Mouse (Mus musculus): ENCODE measurements around the gene Erc2. TPM values are rescaled to one million over a fixed set of nuclear protein-coding genes. Genes with fewer than 3 reads are reported as not detected.
A peak's percentile ranks its signal among the peaks of the same experiment; 100 is the strongest.
"Not testable (repeated sequence)": the region's sequence is repeated elsewhere in the genome, so short reads cannot be mapped to it uniquely, and the experiment has no call there.

Erc2 gene
- 5.3 and 6.1 TPM in 2 replicates for polyA plus RNA-seq (2015; fragmentation: Nextera tagmentation; extraction: Ambion mirVana)

DNA sequence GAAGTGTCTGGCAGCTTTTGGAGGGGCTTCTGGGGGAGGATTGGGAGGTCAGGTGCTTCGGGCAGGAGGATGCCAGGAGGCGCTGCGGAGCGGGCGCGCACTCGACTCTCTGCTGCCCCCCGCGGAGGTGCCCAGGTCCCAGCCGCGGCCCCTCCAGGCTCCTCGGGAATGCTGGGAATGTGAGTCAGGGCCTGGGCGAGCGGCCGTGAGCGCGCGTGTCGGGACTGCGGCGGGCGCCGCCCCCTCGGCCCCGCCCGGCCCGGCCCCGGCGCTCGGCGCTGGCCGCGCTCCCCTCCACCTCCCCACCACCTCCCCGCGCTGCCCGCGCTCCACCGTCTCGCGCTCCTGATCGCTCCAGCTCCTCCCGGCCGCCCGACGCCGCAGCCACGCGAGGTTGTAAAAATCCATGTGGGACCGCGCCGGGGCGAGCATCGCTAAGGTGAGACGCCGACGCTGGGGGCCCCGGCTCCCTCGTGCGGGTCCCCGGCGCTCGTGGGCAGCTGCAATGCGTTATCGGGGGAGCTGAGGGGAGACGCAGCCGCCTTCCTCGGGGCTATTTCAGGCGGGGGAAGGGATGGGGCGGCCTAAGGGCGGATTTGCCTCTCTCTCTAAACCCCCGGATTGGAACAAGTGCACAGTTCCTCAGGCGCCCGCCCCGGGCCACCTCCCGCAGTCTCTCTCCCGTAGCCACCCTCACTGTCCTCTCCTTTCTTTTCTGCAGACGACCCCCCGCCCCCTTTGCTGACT is at the start of gene Erc2:
Gene Erc2, plus strand, starts transcription at position 253 of the 747 bp plus-strand sequence.
- H3K36me3 ChIP-seq = no peaks in the 10 kb centered on the region
- H3K27ac ChIP-seq = no peak within 1 kb of the TSS
- peak within 1 kb of the TSS; percentile 58 for H3K4me3 ChIP-seq
- peaks cover 13% of the 10 kb centered on the region for H3K4me1 ChIP-seq
- ATAC-seq (ENCODE audit: insufficient number of reproducible peaks, low FRiP score, low TSS enrichment, low read depth) = peak; percentile 91
- no peaks in the 10 kb centered on the region for H3K9me3 ChIP-seq
- H3K9ac ChIP-seq = peak within 1 kb of the TSS; percentile 29
- WGBS = 1% methylated on average over 61 of the region's 78 CpGs
- peak within 1 kb of the TSS; percentile 99 for H3K4me2 ChIP-seq
- 0 out of 2 replicates have a peak, but pooled peaks cover 18% of the 10 kb centered on the region for H3K27me3 ChIP-seq

DNA sequence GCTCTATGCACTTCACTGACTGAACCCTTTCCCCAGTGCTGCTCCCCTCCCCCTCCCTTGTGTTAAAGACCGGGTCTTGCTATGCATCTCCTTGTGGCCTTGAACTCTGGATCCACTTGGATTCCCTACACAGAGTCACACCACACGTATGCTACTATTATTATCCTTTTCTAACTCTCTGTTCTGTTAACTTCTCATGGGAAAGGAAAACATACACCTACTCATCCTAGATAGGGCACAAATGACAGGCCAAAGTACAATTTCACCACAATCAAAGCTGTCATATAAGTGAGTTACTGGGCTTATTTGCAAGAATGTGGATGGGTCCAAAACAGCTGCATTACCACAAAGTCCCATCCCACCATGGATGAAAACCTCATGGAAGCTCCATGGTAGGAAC is 43.8 kb upstream of the Erc2 start:
- no peak overlapping the region for H3K27ac ChIP-seq
- ATAC-seq (ENCODE audit: insufficient number of reproducible peaks, low FRiP score, low TSS enrichment, low read depth) = no peak
- H3K36me3 ChIP-seq = no peaks in the 10 kb centered on the region
- 95% methylated on average over 2 of the region's 2 CpGs for WGBS
- no peak overlapping the region for H3K4me3 ChIP-seq
- no peaks in the 10 kb centered on the region for H3K4me1 ChIP-seq
- H3K27me3 ChIP-seq = no peaks in the 10 kb centered on the region
- no peak overlapping the region for H3K9ac ChIP-seq
- H3K9me3 ChIP-seq = no peaks in the 10 kb centered on the region
- no peak overlapping the region for H3K4me2 ChIP-seq

DNA sequence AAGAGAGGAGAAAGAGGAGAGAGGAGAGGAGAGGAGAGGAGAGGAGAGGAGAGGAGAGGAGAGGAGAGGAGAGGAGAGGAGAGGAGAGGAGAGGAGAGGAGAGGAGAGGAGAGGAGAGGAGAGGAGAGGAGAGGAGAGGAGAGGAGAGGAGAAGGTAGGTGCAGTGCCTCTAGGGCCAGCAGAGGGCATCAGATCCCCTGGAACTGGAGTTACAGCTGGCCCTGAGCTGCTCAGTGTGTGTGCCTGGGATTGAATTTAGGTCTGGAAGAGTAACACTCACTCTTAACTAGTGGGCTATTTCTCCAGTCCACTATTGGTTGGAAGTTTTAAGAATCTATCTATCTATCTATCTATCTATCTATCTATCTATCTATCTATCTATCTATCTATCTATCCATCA is 32.6 kb upstream of the Erc2 start:
- H3K36me3 ChIP-seq; H3K27ac ChIP-seq; H3K4me2 ChIP-seq; ATAC-seq (ENCODE audit: insufficient number of reproducible peaks, low FRiP score, low TSS enrichment, low read depth); H3K4me3 ChIP-seq; H3K9ac ChIP-seq; H3K4me1 ChIP-seq; H3K27me3 ChIP-seq; H3K9me3 ChIP-seq: not testable (repeated sequence)

DNA sequence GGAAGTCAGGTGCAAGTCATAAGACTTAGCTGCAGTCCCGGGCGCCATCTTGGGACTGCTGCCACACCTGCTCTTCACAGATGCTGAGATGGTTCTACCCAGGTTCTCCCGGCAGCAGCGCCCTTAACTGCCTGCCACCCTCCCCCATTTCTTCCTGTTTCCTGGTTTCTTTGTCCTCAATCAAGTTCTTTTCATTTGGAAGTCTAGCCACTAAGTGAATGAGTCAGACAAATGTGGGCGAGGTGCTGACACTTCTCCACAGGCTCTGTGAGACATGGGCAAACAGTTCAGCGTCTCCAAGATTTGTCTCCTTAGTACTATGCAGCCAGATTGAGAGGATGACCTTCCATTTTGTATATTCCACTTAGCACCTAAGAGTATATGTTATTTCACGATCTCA is 30.1 kb upstream of the Erc2 start:
- WGBS = 82% methylated on average over 7 of the region's 7 CpGs
- Histone ChIP-seq H3K27me3 (no peaks in the 10 kb centered on the region), H3K4me2 (no peak overlapping the region), H3K4me3 (no peak overlapping the region), H3K9ac (no peak overlapping the region), H3K36me3 (no peaks in the 10 kb centered on the region), H3K27ac (no peak overlapping the region), H3K9me3 (no peaks in the 10 kb centered on the region), H3K4me1 (no peaks in the 10 kb centered on the region)
- no peak for ATAC-seq (ENCODE audit: insufficient number of reproducible peaks, low FRiP score, low TSS enrichment, low read depth)

DNA sequence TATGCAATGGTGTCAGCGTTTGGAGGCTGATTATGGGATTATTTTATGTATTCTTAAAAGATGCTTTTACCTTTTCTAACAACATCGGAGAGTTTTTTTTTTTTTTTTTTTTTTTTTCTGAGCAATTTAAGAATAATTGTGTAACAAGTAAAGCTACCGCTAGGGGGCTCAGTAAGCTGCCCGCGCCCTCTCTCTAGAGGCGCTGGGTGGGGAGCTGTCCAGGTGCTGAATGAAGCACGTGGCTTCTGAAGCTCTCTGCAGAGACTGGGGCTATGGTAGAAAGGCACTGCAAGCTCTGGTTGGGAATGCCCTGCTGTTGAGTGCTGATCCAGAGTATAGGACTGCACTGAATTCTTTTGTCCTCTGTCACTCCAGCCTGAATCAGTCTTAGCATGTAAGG is 26.0 kb upstream of the Erc2 start:
- Histone ChIP-seq H3K9me3 (no peaks in the 10 kb centered on the region), H3K9ac (no peak overlapping the region), H3K4me1 (no peaks in the 10 kb centered on the region), H3K36me3 (no peaks in the 10 kb centered on the region), H3K4me2 (no peak overlapping the region), H3K27ac (no peak overlapping the region), H3K4me3 (no peak overlapping the region), H3K27me3 (no peaks in the 10 kb centered on the region)
- peak; percentile 71; the same call in 1 of the 2 replicates for ATAC-seq (ENCODE audit: insufficient number of reproducible peaks, low FRiP score, low TSS enrichment, low read depth)
- 4% methylated on average over 7 of the region's 7 CpGs for WGBS

DNA sequence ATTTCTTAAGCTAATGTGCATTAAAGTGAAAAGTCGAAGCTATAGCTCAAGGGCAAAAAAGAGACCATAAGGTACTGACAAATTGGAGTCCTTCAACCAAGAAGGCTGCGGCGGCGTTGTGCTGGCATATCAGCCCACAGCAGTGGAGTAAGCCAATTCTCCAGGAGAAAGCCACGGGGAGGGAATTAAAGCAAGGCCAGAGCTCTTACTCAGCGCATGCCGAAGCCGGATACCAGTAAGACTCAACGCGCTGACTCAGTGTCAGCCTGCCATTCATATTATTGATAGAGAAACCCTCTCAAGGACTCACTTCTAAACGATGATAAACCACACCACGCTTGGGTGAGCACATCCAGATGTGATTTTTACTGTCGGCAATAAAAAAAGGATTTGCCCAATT is 20.1 kb upstream of the Erc2 start:
- no peak overlapping the region for H3K4me3 ChIP-seq
- no peaks in the 10 kb centered on the region for H3K4me1 ChIP-seq
- H3K4me2 ChIP-seq = no peak overlapping the region
- no peaks in the 10 kb centered on the region for H3K36me3 ChIP-seq
- WGBS = 31% methylated on average over 13 of the region's 13 CpGs
- no peak overlapping the region for H3K27ac ChIP-seq
- H3K9ac ChIP-seq = no peak overlapping the region
- H3K27me3 ChIP-seq = no peaks in the 10 kb centered on the region
- ATAC-seq (ENCODE audit: insufficient number of reproducible peaks, low FRiP score, low TSS enrichment, low read depth) = no peak
- H3K9me3 ChIP-seq = no peaks in the 10 kb centered on the region

DNA sequence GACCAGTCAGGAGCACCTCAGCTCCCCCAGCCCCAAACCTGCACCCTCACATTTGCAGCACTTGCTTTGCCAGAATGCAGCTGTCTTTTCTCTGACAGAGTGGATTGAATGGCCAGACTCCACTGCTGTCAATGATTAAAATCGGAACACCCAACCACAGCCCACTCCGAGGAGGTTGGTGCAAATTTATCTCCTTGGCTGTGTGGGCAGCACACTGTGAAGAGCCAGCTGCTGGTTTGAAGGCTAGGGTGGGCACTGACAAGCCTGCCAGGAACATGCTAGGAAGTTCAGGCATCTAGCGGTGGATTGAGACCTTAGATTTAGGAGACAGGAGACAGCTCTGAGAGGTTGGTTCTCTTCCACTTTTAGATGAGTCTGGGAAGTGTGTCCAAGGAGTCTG is 14.8 kb upstream of the Erc2 start:
- no peaks in the 10 kb centered on the region for H3K4me1 ChIP-seq
- H3K4me2 ChIP-seq = no peak overlapping the region
- H3K4me3 ChIP-seq = no peak overlapping the region
- ATAC-seq (ENCODE audit: insufficient number of reproducible peaks, low FRiP score, low TSS enrichment, low read depth) = no peak
- no peaks in the 10 kb centered on the region for H3K9me3 ChIP-seq
- no peaks in the 10 kb centered on the region for H3K36me3 ChIP-seq
- no peak overlapping the region for H3K9ac ChIP-seq
- no peaks in the 10 kb centered on the region for H3K27me3 ChIP-seq
- H3K27ac ChIP-seq = no peak overlapping the region
- WGBS = 67% methylated on average over 3 of the region's 3 CpGs

DNA sequence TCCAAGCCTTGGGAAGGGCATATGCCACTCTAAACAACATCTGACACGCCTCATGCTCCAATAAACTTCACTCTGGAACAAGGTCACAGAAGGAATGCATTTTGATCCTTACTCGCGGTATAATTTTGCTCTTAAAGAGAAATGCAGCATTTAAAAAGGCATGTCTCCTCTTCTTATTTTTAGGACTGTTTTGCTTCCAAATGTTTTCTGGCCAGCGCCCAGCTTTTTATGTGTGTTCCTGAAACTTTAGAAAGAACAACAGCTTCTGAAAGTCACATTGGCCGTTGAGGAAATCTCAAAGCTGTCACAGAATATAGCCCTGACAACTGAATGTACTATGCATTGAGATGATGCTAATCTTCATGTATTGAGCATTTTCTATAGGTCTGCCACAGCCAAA is 8.5 kb upstream of the Erc2 start:
- H3K36me3 ChIP-seq = no peaks in the 10 kb centered on the region
- no peak overlapping the region for H3K27ac ChIP-seq
- H3K4me3 ChIP-seq = no peak overlapping the region
- ATAC-seq (ENCODE audit: insufficient number of reproducible peaks, low FRiP score, low TSS enrichment, low read depth) = no peak
- 45% methylated on average over 5 of the region's 5 CpGs for WGBS
- H3K9ac ChIP-seq = no peak overlapping the region
- no peaks in the 10 kb centered on the region for H3K27me3 ChIP-seq
- no peaks in the 10 kb centered on the region for H3K4me1 ChIP-seq
- no peak overlapping the region for H3K4me2 ChIP-seq
- H3K9me3 ChIP-seq = no peaks in the 10 kb centered on the region

DNA sequence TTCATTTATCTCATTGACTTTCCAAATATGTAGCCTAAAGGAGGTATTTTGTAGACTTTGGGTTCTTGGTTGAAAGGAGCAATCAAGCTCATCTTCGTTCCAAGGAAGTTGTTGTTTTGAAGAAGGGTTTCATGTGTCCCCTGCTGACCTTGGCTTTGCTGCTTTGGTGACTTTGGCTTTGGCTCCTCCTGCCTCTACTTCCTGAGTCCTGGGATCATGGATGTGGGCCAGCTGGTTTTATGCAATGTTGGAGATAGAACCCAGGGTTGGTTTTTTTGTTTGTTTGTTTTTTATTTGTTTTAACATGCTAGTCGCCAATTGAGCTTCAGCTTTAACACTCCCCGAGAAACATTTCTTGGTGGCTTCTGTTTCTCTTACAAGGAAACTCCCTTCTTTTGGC is 4.9 kb upstream of the Erc2 start:
- no peak overlapping the region for H3K9ac ChIP-seq
- H3K4me2 ChIP-seq = no peak overlapping the region
- no peaks in the 10 kb centered on the region for H3K36me3 ChIP-seq
- H3K27ac ChIP-seq = no peak overlapping the region
- H3K4me1 ChIP-seq = 0 out of 2 replicates have a peak, but pooled peaks cover 3% of the 10 kb centered on the region
- 85% methylated on average over 3 of the region's 3 CpGs for WGBS
- no peaks in the 10 kb centered on the region for H3K27me3 ChIP-seq
- H3K4me3 ChIP-seq = no peak overlapping the region
- no peak for ATAC-seq (ENCODE audit: insufficient number of reproducible peaks, low FRiP score, low TSS enrichment, low read depth)
- H3K9me3 ChIP-seq = no peaks in the 10 kb centered on the region

DNA sequence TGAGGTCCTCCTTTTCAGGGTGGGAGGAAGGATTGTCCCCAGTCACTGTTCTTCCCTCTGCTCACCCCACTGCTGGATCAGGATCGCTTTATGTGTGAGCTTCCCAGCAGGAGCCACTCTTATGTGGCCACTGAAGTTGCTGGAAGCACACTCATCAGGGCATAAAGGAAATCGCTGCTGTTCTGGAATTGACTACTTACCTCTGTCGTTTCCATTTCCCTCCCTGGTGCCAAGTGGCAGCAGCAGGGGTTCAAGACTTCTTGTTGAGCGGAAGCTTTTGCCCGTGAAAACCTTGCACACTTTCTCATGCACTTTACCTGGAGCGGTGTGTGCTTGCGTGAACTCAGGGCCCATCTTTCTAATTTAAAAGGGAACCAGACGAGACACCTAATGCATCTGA is 652 bp upstream of the Erc2 start:
- no peak for ATAC-seq (ENCODE audit: insufficient number of reproducible peaks, low FRiP score, low TSS enrichment, low read depth)
- H3K9ac ChIP-seq = no peak overlapping the region
- no peak overlapping the region for H3K27ac ChIP-seq
- H3K27me3 ChIP-seq = 0 out of 2 replicates have a peak, but pooled peaks cover 18% of the 10 kb centered on the region
- no peaks in the 10 kb centered on the region for H3K9me3 ChIP-seq
- peaks cover 13% of the 10 kb centered on the region for H3K4me1 ChIP-seq
- no peak overlapping the region; the same call in 1 of the 2 replicates for H3K4me2 ChIP-seq
- WGBS = 38% methylated on average over 8 of the region's 8 CpGs
- H3K4me3 ChIP-seq = 0 out of 2 replicates have a peak overlapping the region, but pooled peaks have one; percentile 58
- H3K36me3 ChIP-seq = no peaks in the 10 kb centered on the region

DNA sequence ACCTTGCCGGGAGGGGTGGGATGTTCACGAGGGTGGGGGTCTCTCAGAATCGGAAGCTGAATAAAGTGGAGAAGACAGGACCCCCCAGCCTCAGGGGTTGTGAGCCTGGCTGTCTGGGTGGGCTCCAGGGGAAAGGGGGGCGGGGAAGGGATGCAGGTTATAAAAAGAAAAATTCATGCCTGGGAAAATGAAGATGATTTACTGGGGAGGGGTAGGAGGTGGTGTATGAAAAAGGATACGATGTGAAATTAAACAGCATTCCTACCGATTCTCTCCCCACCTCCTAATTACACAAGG is 643 bp downstream of the Erc2 start:
- 2% methylated on average over 6 of the region's 6 CpGs for WGBS
- H3K36me3 ChIP-seq = no peaks in the 10 kb centered on the region
- H3K4me2 ChIP-seq = peak overlapping the region; percentile 99
- H3K27me3 ChIP-seq = 0 out of 2 replicates have a peak, but pooled peaks cover 18% of the 10 kb centered on the region
- H3K4me1 ChIP-seq = peaks cover 13% of the 10 kb centered on the region
- H3K4me3 ChIP-seq = peak overlapping the region; percentile 58
- ATAC-seq (ENCODE audit: insufficient number of reproducible peaks, low FRiP score, low TSS enrichment, low read depth) = no peak; the same call in 1 of the 2 replicates
- no peak overlapping the region for H3K27ac ChIP-seq
- H3K9ac ChIP-seq = peak overlapping the region; percentile 29
- no peaks in the 10 kb centered on the region for H3K9me3 ChIP-seq

DNA sequence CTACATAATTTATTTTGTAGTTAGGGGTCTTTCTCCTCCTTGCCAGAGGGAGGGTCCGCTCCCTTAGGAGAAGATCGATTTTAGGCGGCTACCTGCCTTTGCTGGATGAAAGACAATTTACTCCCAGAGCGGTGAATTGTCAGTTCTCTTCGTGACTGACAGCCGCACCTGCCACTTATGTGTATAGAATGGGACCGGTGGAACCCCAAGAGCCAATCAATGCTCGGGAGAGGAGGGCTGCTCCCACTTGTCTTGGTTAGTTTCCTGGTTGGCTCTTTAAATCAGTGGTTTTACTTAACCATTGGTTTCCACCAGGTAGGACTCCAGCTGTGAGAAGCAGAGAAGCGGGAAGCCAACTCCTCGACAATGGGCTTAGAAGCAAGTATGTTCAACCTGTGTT is 1.1 kb downstream of the Erc2 start:
- ATAC-seq (ENCODE audit: insufficient number of reproducible peaks, low FRiP score, low TSS enrichment, low read depth) = no peak
- Histone ChIP-seq H3K36me3 (no peaks in the 10 kb centered on the region), H3K4me1 (peaks cover 13% of the 10 kb centered on the region), H3K9me3 (no peaks in the 10 kb centered on the region), H3K27me3 (0 out of 2 replicates have a peak, but pooled peaks cover 18% of the 10 kb centered on the region), H3K4me3 (peak overlapping the region; percentile 58; the same call in 1 of the 2 replicates), H3K9ac (no peak overlapping the region), H3K4me2 (peak overlapping the region; percentile 99), H3K27ac (no peak overlapping the region)
- WGBS = 6% methylated on average over 10 of the region's 10 CpGs

Measured in limb, embryonic 15.5 days (tissue).